Mouse (Mus musculus) heart, adult 18-20 months (tissue): ENCODE data around the gene Mylip. TPM values are rescaled to one million over a fixed set of nuclear protein-coding genes. Genes with fewer than 3 reads are reported as not detected.

Experiments used
- DNase-seq, 2 experiments: peaks; one replicate each; pipeline ENCODE4 v3.0.0; 2021 to 2022; ENCODE audit warnings: mixed read lengths in 1 of 2
- long read RNA-seq, 2 experiments: library from polyadenylated mRNA; stranded (forward); transcript quantifications; one replicate each; pipeline ENCODE4 v2.0.0; 2021
- total RNA-seq, 2 experiments: library from RNA; stranded (reverse); gene quantifications; 2 replicates each; pipeline ENCODE4 v1.2.3; 2021

Gene Mylip
- total RNA-seq, result 10 to 100 TPM; 21.1 to 27.0 TPM
- long read RNA-seq, experiment 1, transcript Mylip-201 (7 exons, 3,065 nt), result major isoform, 6 of 7 reads
- long read RNA-seq, experiment 1, partial matches to known transcripts, result 1 of 7 reads
- long read RNA-seq, experiment 1, other reads (novel, unspliced or antisense), result 0 of 7 reads
- long read RNA-seq, experiment 2, partial matches to known transcripts, result 0 of 5 reads
- long read RNA-seq, experiment 2, other reads (novel, unspliced or antisense), result 1 of 5 reads

GRCm38 (mm10) chr13:45389448-45390311 is at the start of gene Mylip:
TSS of gene Mylip (plus strand) at chr13:45389742.
- DNase-seq, result peak; percentile 98 to 100

DNA sequence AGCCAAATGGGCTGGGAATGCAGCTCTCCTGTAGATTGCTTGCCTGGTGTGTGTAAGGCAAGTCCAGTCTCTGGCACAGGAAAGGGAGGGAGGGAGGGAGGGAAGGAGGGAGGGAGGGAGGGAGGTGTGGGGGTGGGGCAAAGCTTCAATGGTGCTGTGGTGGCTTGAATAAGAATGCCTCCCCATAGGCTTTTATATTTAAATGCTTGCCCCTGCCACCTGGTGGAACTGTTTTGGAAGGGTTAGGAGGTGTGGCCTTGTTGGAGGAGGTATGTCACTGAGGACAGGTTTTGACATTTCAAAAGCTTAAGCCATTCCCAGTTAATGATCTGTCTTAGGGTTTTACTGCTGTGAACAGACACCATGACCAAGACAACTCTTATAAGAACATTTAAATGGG is 47.6 kb upstream of the Mylip start:
- DNase-seq, result no peak

DNA sequence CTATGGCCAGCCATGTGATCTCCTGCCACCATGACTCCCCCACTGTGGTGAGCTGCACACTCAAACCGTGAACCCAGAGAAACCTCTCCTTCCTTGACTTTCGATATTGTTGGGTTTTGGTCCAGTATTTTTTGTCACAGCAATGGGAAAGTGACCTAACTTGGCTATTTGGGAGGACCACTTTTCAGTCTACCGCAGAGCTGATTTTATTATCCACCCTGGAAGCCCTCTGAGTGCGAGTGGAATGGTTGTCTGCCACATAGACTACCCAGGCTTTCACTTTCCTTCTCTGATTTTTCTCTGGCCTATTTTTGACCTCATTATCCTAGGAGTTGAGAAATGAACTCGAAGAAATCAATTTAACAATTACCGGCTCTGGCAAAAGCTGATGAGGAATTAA is 46.0 kb upstream of the Mylip start:
- DNase-seq, result no peak

DNA sequence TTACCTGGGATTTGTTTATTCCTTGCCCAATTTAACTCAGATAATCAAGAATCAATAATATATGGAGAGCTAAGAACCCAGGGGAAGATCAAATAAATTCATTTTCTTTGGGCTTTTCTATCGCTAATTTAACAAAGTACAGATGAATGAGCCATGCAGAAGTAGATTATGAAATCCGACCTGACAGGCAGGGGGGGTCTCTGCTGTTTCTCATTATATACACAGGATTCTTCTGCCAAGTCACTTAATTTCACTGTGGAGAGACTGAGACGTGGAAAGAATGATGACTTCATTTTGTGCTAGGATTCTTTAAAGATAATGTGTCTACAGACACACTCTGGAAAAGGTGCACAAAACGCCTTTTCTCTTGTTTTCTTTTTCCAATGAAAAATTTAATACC is 45.6 kb upstream of the Mylip start:
- no peak for DNase-seq

DNA sequence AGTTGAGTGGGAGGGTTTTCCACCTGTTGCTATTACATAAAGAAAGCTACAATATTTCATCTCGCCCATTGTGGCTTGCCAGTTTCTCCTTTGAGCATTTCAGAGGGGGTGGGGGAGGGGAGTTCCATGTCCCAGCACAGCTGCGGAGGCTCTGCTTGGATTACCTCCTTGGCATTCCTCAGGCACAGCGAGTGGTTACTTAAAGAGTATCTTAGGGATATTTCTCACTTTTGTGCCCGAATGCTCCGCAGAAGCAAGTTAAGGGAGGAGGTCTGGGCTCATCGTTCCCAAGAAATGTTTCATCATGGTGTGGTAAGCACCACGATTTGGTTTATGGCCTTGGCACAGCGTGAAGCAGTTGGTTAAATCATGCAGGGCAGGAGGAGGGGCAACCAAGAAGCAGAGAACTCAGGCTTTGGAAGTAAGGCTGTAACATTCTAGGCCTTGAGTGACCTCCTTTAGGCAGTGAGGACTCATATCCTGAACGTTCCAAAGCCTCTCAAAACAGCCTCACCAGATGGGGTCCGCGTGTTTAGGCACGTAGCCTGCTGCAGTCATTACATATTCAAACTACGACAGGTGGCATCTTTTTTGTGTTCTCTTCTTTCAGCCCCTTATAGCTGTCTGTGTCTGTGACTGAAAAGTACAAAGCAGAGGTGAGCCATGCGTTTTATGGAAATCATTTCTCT is 43.9 kb upstream of the Mylip start:
- DNase-seq, result no peak

DNA sequence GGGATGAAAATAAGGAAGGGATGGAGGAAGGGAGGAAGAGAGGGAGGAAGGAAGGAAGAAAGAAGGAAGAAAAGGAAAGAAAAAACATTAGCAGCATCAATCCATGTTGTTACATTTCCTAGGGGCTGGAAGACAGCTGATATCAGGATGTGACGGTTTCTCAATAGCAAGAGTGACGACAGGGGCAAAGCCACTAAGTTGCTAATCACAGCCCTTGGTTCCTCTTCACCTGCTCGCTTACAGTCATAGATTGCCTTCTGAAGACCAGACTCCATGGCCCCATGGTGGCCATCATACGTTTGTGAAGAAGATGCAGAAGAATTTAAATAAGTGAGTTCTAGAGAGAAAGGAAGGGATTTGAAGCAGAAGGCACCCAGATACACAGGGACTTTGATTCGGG is 38.1 kb upstream of the Mylip start:
- DNase-seq, result no peak

DNA sequence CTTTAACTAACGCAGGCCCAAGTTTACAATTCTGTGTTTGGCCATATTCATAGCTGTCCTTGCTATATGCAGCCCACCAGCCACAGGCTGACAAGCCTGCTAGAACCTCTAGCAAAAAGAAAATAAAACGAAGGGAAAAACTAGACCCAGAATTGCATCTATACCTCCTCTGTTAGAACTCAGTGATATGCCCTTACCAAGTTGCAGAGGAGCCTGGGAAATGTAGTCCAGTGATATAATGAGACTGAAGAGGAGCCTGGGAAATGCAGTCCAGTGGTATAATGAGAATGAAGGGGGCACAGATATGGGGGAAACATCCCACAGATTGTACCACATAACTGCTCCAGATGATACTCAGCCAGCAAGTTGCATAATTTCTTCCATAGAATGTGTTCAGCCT is 34.7 kb upstream of the Mylip start:
- no peak for DNase-seq

DNA sequence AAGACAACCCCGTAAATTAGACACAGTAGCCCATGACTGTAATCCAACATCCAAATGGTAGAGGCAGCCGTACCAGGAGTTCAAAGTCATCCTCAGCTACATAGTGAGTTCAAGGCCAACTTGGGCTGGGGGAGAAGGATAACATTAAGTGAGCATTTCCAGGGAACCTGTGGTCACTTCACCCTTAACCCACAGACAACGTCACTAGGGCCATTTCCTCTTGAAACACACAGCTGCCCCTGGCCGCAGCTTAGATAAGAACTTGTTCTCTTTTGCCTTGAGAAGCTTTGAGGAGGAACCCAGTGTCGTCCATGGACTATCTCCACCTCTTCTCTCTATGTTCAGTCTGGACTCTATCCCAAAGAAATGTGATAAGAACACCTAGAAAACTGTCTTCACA is 31.3 kb upstream of the Mylip start:
- no peak for DNase-seq

- DNase-seq, result no peak
Measured at GRCm38 (mm10) chr13:45358676-45359323, 30.7 kb upstream of the Mylip start.

DNA sequence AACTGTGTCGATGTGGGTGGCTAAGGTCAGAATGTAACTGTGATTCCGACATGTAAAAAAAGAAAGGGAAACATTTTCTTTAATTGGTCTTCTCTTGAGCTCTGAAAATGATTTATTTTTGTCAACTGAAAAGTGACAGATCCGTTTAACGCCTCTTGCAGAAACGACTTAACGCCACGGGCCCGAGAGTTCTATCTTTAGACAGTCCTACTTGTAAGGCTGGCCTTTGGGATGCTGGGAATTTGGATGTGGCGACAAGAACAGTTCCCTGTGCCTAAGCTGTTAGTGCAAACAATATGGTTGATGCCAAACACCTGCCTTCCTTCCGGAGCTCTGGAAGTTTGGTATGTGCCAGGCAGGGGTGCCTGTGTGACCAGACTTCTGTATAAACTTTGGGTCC is 23.8 kb upstream of the Mylip start:
- DNase-seq, result no peak

- DNase-seq, result peak; percentile 7 to 45
Measured at GRCm38 (mm10) chr13:45371673-45372072, 17.9 kb upstream of the Mylip start.

GRCm38 (mm10) chr13:45372456-45372855 is 17.1 kb upstream of the Mylip start:
- no peak for DNase-seq

GRCm38 (mm10) chr13:45374846-45375245 is 14.7 kb upstream of the Mylip start:
- DNase-seq, result no peak

GRCm38 (mm10) chr13:45382208-45382607 is 7.3 kb upstream of the Mylip start:
- no peak for DNase-seq

- DNase-seq, result no peak
Measured at GRCm38 (mm10) chr13:45384636-45385035, 4.9 kb upstream of the Mylip start.

GRCm38 (mm10) chr13:45385521-45385920 is 4.0 kb upstream of the Mylip start:
- no peak for DNase-seq

DNA sequence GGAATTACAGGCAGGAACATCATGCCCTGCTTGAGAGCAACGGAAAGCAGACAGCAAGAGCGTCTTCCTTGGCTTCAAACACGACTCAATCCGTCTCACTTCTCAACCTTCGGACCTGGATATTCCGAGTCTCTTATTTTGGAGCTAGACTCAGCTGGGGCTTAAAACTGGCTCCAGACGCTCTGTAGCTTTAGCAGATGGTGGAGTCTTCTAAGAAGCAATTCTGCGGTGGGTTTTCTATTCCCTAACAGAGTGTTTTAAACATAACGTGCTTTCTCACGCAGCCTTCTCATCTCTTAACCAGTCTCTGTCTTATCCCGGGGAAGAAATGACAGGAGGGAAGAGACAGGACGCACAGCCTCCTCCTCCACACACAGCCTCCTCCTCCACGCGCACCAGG is 3.3 kb upstream of the Mylip start:
- no peak for DNase-seq

DNA sequence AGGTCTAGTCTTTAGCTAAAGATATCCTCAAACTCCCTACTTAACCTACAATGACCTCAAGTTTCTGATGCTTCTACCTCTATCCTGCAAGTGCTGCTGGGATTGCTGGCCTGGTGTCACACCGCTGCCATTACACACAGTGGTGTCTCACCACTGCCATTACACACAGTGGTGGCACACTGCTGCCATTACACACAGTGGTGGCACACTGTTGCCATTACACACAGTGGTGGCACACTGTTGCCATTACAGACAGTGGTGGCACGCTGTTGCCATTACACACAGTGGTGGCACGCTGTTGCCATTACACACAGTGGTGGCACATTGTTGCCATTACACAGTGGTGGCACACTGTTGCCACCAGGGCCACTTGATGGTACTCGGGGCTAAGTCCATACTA is 2.3 kb upstream of the Mylip start:
- DNase-seq, result no peak

DNA sequence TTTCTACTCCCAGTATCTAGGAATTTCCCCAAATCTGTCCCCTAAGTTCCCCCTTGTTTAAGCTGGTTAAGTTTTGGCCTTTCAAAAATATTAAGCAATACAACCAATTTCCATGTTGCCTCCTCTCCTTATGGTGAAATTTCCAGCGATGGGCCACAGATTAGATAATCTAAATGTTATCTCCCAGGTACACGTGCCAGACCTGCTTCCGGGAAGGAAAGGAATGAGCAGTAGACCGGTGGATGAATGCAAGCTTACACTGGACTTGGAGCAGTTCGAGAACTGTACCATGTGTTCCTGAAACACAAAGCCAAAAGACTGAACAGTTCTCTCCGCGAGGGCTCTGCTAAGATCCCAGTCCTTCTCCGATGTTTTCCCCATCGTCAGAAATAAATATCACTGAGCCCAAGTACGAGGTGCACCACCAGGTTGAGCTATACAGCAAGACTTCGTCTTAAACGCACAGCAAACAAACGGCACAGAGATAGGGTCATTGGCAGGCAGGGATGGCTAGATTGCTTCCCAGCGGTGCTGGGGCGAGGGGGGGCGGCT is 1.2 kb upstream of the Mylip start:
- DNase-seq, result no peak

DNA sequence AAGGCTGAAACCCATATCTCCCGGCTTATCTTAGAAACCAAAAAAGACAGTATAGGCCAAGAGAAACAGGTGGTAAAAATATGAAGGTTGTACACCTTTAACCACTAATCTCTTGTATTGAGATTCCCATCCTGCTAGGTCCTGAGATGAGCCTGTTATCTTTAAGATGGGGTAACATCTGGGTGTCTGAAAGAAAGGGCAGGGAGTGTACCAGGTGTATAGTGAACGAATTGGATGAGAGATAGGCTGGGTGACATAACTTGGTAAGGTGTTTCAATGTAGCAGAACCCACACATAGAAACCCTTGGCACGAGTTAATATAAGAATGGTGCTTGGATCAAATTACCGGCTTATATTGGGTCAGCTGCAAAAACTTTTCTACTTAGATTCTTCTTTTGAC is 653 bp upstream of the Mylip start:
- no peak for DNase-seq

- DNase-seq, result peak; percentile 45 to 69
Measured at GRCm38 (mm10) chr13:45390312-45390961, 895 bp downstream of the Mylip start.
